9 mouse cellular contexts compared by ENCODE assay signal in the genomic region with DNA sequence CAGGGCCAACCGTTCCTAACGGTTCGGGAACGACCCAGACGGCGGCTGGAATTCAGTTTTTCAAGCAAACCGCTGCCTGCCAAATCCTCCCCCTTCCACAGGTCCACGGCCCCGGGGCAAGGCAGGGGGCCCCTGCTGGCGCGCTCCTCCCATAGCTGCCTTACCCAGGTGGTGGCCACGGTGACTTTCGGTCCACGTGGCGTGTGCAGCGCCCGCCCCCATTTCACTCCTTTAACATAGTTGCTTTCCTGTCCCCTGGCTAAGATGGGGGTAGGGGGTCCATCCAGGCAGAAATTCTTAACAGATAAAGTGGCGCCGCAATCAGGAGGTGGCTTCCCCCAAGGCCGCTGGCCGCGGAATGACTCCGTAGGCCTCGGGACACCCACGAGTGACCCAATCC. TPM values are rescaled to one million over a fixed set of nuclear protein-coding genes. Genes with fewer than 3 reads are reported as not detected.
DNase-seq lines count a peak whose midpoint lies in the region; ATAC-seq and TF ChIP-seq lines count a peak whose summit lies in the region.
"Had no signal": no experiment of that assay in that cellular context is flagged by ENCODE, and none has a peak within 500 bp of the region (broad histone marks: within the 10 kb centered on the region; RNA-seq: fewer than 3 reads in every experiment).

No protein-coding gene starts in this region.

- no peak overlapping the region for H3K27ac ChIP-seq in limb, embryonic 14.5 days (replicated peaks; ENCODE audit: low read depth, low read length)
- peak overlapping the region; percentile 88 for H3K27ac ChIP-seq in neural tube, embryonic 15.5 days (replicated peaks)

- 7% methylated on average over 24 of the region's 25 CpGs for WGBS in limb, embryonic 14.5 days
- WGBS in neural tube, embryonic 15.5 days, result 4% methylated on average over 25 of the region's 25 CpGs

- no peak overlapping the region for H3K9ac ChIP-seq in limb, embryonic 14.5 days (ENCODE audit: low read depth, low read length, severe bottlenecking)
- peak overlapping the region; percentile 69 for H3K9ac ChIP-seq in neural tube, embryonic 15.5 days (replicated peaks)

- peak overlapping the region; percentile 64 for H3K4me2 ChIP-seq in limb, embryonic 14.5 days (replicated peaks; ENCODE audit: low read depth, low read length, severe bottlenecking)
- peak overlapping the region; percentile 90 for H3K4me2 ChIP-seq in neural tube, embryonic 15.5 days

- peak overlapping the region; percentile 63 for H3K4me3 ChIP-seq in erythroblast, embryonic 14.5 days (replicated peaks)
- H3K4me3 ChIP-seq in limb, embryonic 14.5 days (replicated peaks; ENCODE audit: low read length), result peak overlapping the region; percentile 41
- H3K4me3 ChIP-seq in neural tube, embryonic 15.5 days (replicated peaks), result peak overlapping the region; percentile 73

- ATAC-seq in erythroblast, adult 5-6 weeks (replicated peaks; ENCODE audit: low FRiP score, poor library complexity, severe bottlenecking), result no peak
- no peak; the same call in 1 of the 2 replicates for ATAC-seq in limb, embryonic 14.5 days (ENCODE audit: low FRiP score, low read depth)
- peak; percentile 77 for ATAC-seq in neural tube, embryonic 15.5 days (ENCODE audit: low FRiP score)

- DNase-seq in thymus, postnatal 14 days, result peak; percentile 76
- DNase-seq in thymus, postnatal 0 days (ENCODE audit: low spot score), result no peak
- no peak for DNase-seq in limb, embryonic 14.5 days (ENCODE audit: low spot score)
- DNase-seq in c-Kit-positive CD71-positive TER-119-positive erythroid progenitor cells, embryonic 14.5 days (ENCODE audit: low spot score), result no peak
- DNase-seq in embryo, embryonic 11 days, result no peak

- peaks cover 4% of the 10 kb centered on the region; the same call in 1 of the 2 replicates for H3K9me3 ChIP-seq in erythroblast, embryonic 14.5 days (ENCODE audit: control insufficient read depth, low read length)
- H3K9me3 ChIP-seq in limb, embryonic 14.5 days (ENCODE audit: control insufficient read depth, low read length), result no peaks in the 10 kb centered on the region
- no peaks in the 10 kb centered on the region for H3K9me3 ChIP-seq in neural tube, embryonic 15.5 days (replicated peaks)

- H3K27me3 ChIP-seq in erythroblast, embryonic 14.5 days (ENCODE audit: control insufficient read depth), result peaks cover 14% of the 10 kb centered on the region
- H3K27me3 ChIP-seq in limb, embryonic 14.5 days (ENCODE audit: control insufficient read depth, insufficient read depth, low read length), result no peaks in the 10 kb centered on the region
- H3K27me3 ChIP-seq in neural tube, embryonic 15.5 days (replicated peaks), result no peaks in the 10 kb centered on the region

- no peak for TF ChIP-seq POLR2A in limb, embryonic 14.5 days (IDR thresholded peaks at IDR 0.05; ENCODE audit: borderline replicate concordance, extremely low read depth, insufficient read depth, insufficient read length)

- no peaks in the 10 kb centered on the region for H3K36me3 ChIP-seq in erythroblast, embryonic 14.5 days (ENCODE audit: control insufficient read depth)
- no peaks in the 10 kb centered on the region for H3K36me3 ChIP-seq in limb, embryonic 14.5 days (ENCODE audit: control insufficient read depth, insufficient read depth, low read length)
- H3K36me3 ChIP-seq in neural tube, embryonic 15.5 days, result no peaks in the 10 kb centered on the region

- H3K4me1 ChIP-seq in erythroblast, embryonic 14.5 days (ENCODE audit: control insufficient read depth), result peaks cover 12% of the 10 kb centered on the region
- peaks cover 8% of the 10 kb centered on the region; the same call in 1 of the 2 replicates for H3K4me1 ChIP-seq in limb, embryonic 14.5 days (ENCODE audit: control insufficient read depth, insufficient read depth, low read length)
- H3K4me1 ChIP-seq in neural tube, embryonic 15.5 days, result peaks cover 20% of the 10 kb centered on the region

RNA-seq across cellular contexts. Expression of a gene that starts 0.5 kb away (rescaled TPM):
- polyA plus RNA-seq in erythroblast, embryonic 14.5 days (2012), result 0.01 and 0.07 TPM in 2 replicates
- total RNA-seq in erythroblast, adult 5-6 weeks (2015; ENCODE audit: low replicate concordance), result 1.9 and 6.5 TPM in 2 replicates
- 1.7 TPM in 1 of 2 replicates, not detected in the other for total RNA-seq in erythroblast, adult 5-6 weeks (2017; ENCODE audit: low replicate concordance)
- 34.3 and 39.1 TPM in 2 replicates for polyA plus RNA-seq in thymus, postnatal 0 days (2015; fragmentation: Nextera tagmentation; extraction: Ambion mirVana)
- 1.5 and 2.8 TPM in 2 replicates for polyA plus RNA-seq in limb, embryonic 14.5 days (2012; rRNA removed)
- polyA plus RNA-seq in limb, embryonic 14.5 days (2014; fragmentation: Nextera tagmentation; extraction: Ambion mirVana), result 7.4 and 8.3 TPM in 2 replicates
- 39.2 and 43.5 TPM in 2 replicates for polyA plus RNA-seq in neural tube, embryonic 15.5 days (2015; fragmentation: Nextera tagmentation; extraction: Ambion mirVana)

RNA-seq across cellular contexts. Expression of a gene that starts 14.2 kb away (rescaled TPM):
- not detected in 2 replicates for polyA plus RNA-seq in erythroblast, embryonic 14.5 days (2012)
- not detected in 2 replicates for total RNA-seq in erythroblast, adult 5-6 weeks (2015; ENCODE audit: low replicate concordance)
- not detected in 2 replicates for total RNA-seq in erythroblast, adult 5-6 weeks (2017; ENCODE audit: low replicate concordance)
- polyA plus RNA-seq in thymus, postnatal 0 days (2015; fragmentation: Nextera tagmentation; extraction: Ambion mirVana), result 8.2 and 14.0 TPM in 2 replicates
- 0.06 and 0.08 TPM in 2 replicates for polyA plus RNA-seq in limb, embryonic 14.5 days (2012; rRNA removed)
- polyA plus RNA-seq in limb, embryonic 14.5 days (2014; fragmentation: Nextera tagmentation; extraction: Ambion mirVana), result not detected in 2 replicates
- 2.4 and 2.5 TPM in 2 replicates for polyA plus RNA-seq in neural tube, embryonic 15.5 days (2015; fragmentation: Nextera tagmentation; extraction: Ambion mirVana)

RNA-seq across cellular contexts. Expression of a gene that starts 30.6 kb away (rescaled TPM):
- polyA plus RNA-seq in erythroblast, embryonic 14.5 days (2012), result 3.8 and 4.7 TPM in 2 replicates
- total RNA-seq in erythroblast, adult 5-6 weeks (2015; ENCODE audit: low replicate concordance), result 11.5 and 20.8 TPM in 2 replicates
- total RNA-seq in erythroblast, adult 5-6 weeks (2017; ENCODE audit: low replicate concordance), result 10.5 and 13.0 TPM in 2 replicates
- 63.5 and 73.6 TPM in 2 replicates for polyA plus RNA-seq in thymus, postnatal 0 days (2015; fragmentation: Nextera tagmentation; extraction: Ambion mirVana)
- polyA plus RNA-seq in limb, embryonic 14.5 days (2012; rRNA removed), result 51.7 and 55.9 TPM in 2 replicates
- 52.8 and 63.4 TPM in 2 replicates for polyA plus RNA-seq in limb, embryonic 14.5 days (2014; fragmentation: Nextera tagmentation; extraction: Ambion mirVana)
- polyA plus RNA-seq in neural tube, embryonic 15.5 days (2015; fragmentation: Nextera tagmentation; extraction: Ambion mirVana), result 61.8 and 63.3 TPM in 2 replicates

RNA-seq across cellular contexts. Expression of a gene that starts 31.2 kb away (rescaled TPM):
- not detected in 2 replicates for polyA plus RNA-seq in erythroblast, embryonic 14.5 days (2012)
- not detected in 2 replicates for total RNA-seq in erythroblast, adult 5-6 weeks (2015; ENCODE audit: low replicate concordance)
- not detected in 2 replicates for total RNA-seq in erythroblast, adult 5-6 weeks (2017; ENCODE audit: low replicate concordance)
- 0.37 and 0.95 TPM in 2 replicates for polyA plus RNA-seq in thymus, postnatal 0 days (2015; fragmentation: Nextera tagmentation; extraction: Ambion mirVana)
- polyA plus RNA-seq in limb, embryonic 14.5 days (2012; rRNA removed), result 0.30 and 0.31 TPM in 2 replicates
- polyA plus RNA-seq in limb, embryonic 14.5 days (2014; fragmentation: Nextera tagmentation; extraction: Ambion mirVana), result 0.26 TPM in 1 of 2 replicates, not detected in the other
- polyA plus RNA-seq in neural tube, embryonic 15.5 days (2015; fragmentation: Nextera tagmentation; extraction: Ambion mirVana), result 0.78 and 0.97 TPM in 2 replicates
- total RNA-seq: gastrocnemius, postnatal 4 days had no signal

RNA-seq across cellular contexts. Expression of a gene that starts 39.9 kb away (rescaled TPM):
- not detected in 2 replicates for polyA plus RNA-seq in erythroblast, embryonic 14.5 days (2012)
- total RNA-seq in erythroblast, adult 5-6 weeks (2015; ENCODE audit: low replicate concordance), result not detected in 2 replicates
- not detected in 2 replicates for total RNA-seq in erythroblast, adult 5-6 weeks (2017; ENCODE audit: low replicate concordance)
- 170 and 185 TPM in 2 replicates for polyA plus RNA-seq in thymus, postnatal 0 days (2015; fragmentation: Nextera tagmentation; extraction: Ambion mirVana)
- polyA plus RNA-seq in limb, embryonic 14.5 days (2012; rRNA removed), result 2.3 and 3.0 TPM in 2 replicates
- 2.2 and 2.3 TPM in 2 replicates for polyA plus RNA-seq in limb, embryonic 14.5 days (2014; fragmentation: Nextera tagmentation; extraction: Ambion mirVana)
- 0.31 and 1.9 TPM in 2 replicates for polyA plus RNA-seq in neural tube, embryonic 15.5 days (2015; fragmentation: Nextera tagmentation; extraction: Ambion mirVana)
